Mouse (Mus musculus) midbrain, embryonic 16.5 days (tissue): ENCODE data around the gene Timp4. TPM values are rescaled to one million over a fixed set of nuclear protein-coding genes. Genes with fewer than 3 reads are reported as not detected.

Experiments
- ATAC-seq: fragments of 200-750 bp; cut with Nextera tagmentation; 2 replicates; pipeline ENCODE4 v1.8.0; 2017; ENCODE audit warnings: moderate TSS enrichment
- H3K27ac ChIP-seq: fragments of 300-500 bp; sonication (generic); 2 replicates; pipeline ENCODE4 v1.5.1; 2014; ENCODE audit warnings: mild to moderate bottlenecking, low read length, mixed read lengths
- H3K27me3 ChIP-seq: fragments of 300-500 bp; sonication (generic); 2 replicates; pipeline ENCODE4 v1.6.1; 2014; ENCODE audit warnings: low read depth, low read length, mixed read lengths; ENCODE audit not compliant: control insufficient read depth, insufficient read depth
- H3K36me3 ChIP-seq: fragments of 300-500 bp; sonication (generic); 2 replicates; pipeline ENCODE4 v1.6.1; 2014; ENCODE audit warnings: mild to moderate bottlenecking, low read length, moderate library complexity, mixed read lengths; ENCODE audit not compliant: control insufficient read depth, insufficient read depth
- H3K4me1 ChIP-seq: fragments of 300-500 bp; sonication (generic); 2 replicates; pipeline ENCODE4 v1.6.1; 2014; ENCODE audit warnings: mild to moderate bottlenecking, low read length, mixed read lengths; ENCODE audit not compliant: control insufficient read depth, insufficient read depth
- H3K4me2 ChIP-seq: fragments of 300-500 bp; sonication (generic); 2 replicates; pipeline ENCODE4 v1.6.1; 2014; ENCODE audit warnings: mild to moderate bottlenecking, low read length, mixed read lengths
- H3K4me3 ChIP-seq: fragments of 300-500 bp; sonication (generic); 2 replicates; pipeline ENCODE4 v1.5.1; 2014; ENCODE audit warnings: low read depth, mild to moderate bottlenecking, low read length, moderate library complexity, mixed read lengths
- H3K9ac ChIP-seq: fragments of 300-500 bp; sonication (generic); 2 replicates; pipeline ENCODE4 v1.6.1; 2014; ENCODE audit warnings: low read depth, low read length, mixed read lengths
- H3K9me3 ChIP-seq: fragments of 300-500 bp; sonication (generic); replicated peaks from 2 replicates; pipeline ENCODE4 v1.6.1; 2014; ENCODE audit warnings: mild to moderate bottlenecking, low read length, mixed read lengths; ENCODE audit not compliant: control insufficient read depth, poor library complexity, severe bottlenecking
- WGBS: fragments of 180-500 bp; shearing (Covaris S2); extraction: QIAGEN DNeasy Blood & Tissue Kit; methylation state at CpG from one replicate; pipeline ENCODE4 v1.1.7; 2014; 5-methylcytosine and 5-hydroxymethylcytosine counted together
- polyA plus RNA-seq: library from polyadenylated mRNA; unstranded; fragments of >200 nt; fragmentation: Nextera tagmentation; extraction: Ambion mirVana; gene quantifications from 2 replicates; pipeline ENCODE4 v1.2.1, GENCODE M21; 2015

The Timp4 gene
- polyA plus RNA-seq, 1 experiment from 2014 or later: 17.3 TPM

GRCm38 (mm10) chr6:115225519-115225918 is 26.5 kb downstream of the Timp4 start:
- no peak overlapping the region for H3K4me3 ChIP-seq
- no peak overlapping the region for H3K4me2 ChIP-seq
- no peaks in the 10 kb centered on the region for H3K9me3 ChIP-seq
- H3K4me1 ChIP-seq: no peaks in the 10 kb centered on the region
- WGBS: 63% methylated on average over 3 of the region's 3 CpGs
- H3K9ac ChIP-seq: no peak overlapping the region
- H3K27ac ChIP-seq: no peak overlapping the region
- H3K36me3 ChIP-seq: no peaks in the 10 kb centered on the region
- no peak for ATAC-seq
- no peaks in the 10 kb centered on the region for H3K27me3 ChIP-seq

- Histone ChIP-seq H3K9ac (no peak overlapping the region), H3K27me3 (no peaks in the 10 kb centered on the region), H3K36me3 (no peaks in the 10 kb centered on the region), H3K9me3 (no peaks in the 10 kb centered on the region), H3K4me3 (no peak overlapping the region), H3K4me2 (no peak overlapping the region), H3K4me1 (no peaks in the 10 kb centered on the region), H3K27ac (no peak overlapping the region)
- 87% methylated on average over 8 of the region's 8 CpGs for WGBS
- no peak for ATAC-seq
Measured at GRCm38 (mm10) chr6:115221215-115221641, 30.8 kb downstream of the Timp4 start.

GRCm38 (mm10) chr6:115213129-115213528 is 38.9 kb downstream of the Timp4 start:
- no peak overlapping the region for H3K9ac ChIP-seq
- H3K4me2 ChIP-seq: no peak overlapping the region
- WGBS: 72% methylated on average over 5 of the region's 5 CpGs
- no peak overlapping the region for H3K4me3 ChIP-seq
- no peak overlapping the region for H3K27ac ChIP-seq
- H3K36me3 ChIP-seq: no peaks in the 10 kb centered on the region
- no peaks in the 10 kb centered on the region for H3K9me3 ChIP-seq
- no peaks in the 10 kb centered on the region for H3K4me1 ChIP-seq
- no peaks in the 10 kb centered on the region for H3K27me3 ChIP-seq
- no peak for ATAC-seq

GRCm38 (mm10) chr6:115212132-115212903 is 39.7 kb downstream of the Timp4 start:
- 70% methylated on average over 5 of the region's 5 CpGs for WGBS
- no peak for ATAC-seq

GRCm38 (mm10) chr6:115210820-115211219 is 41.2 kb downstream of the Timp4 start:
- Histone ChIP-seq H3K36me3 (no peaks in the 10 kb centered on the region), H3K27ac (no peak overlapping the region), H3K4me1 (no peaks in the 10 kb centered on the region), H3K4me3 (no peak overlapping the region), H3K4me2 (no peak overlapping the region), H3K9me3 (no peaks in the 10 kb centered on the region), H3K9ac (no peak overlapping the region), H3K27me3 (no peaks in the 10 kb centered on the region)
- ATAC-seq: no peak
- WGBS: 95% methylated on average over 3 of the region's 3 CpGs

More at GRCm38 (mm10) chr6:115212132-115212903, 39.7 kb downstream of the Timp4 start:
- Histone ChIP-seq H3K27ac (no peak overlapping the region), H3K9ac (no peak overlapping the region), H3K27me3 (no peaks in the 10 kb centered on the region), H3K4me3 (no peak overlapping the region), H3K4me2 (no peak overlapping the region), H3K9me3 (no peaks in the 10 kb centered on the region), H3K36me3 (no peaks in the 10 kb centered on the region), H3K4me1 (no peaks in the 10 kb centered on the region)

DNA sequence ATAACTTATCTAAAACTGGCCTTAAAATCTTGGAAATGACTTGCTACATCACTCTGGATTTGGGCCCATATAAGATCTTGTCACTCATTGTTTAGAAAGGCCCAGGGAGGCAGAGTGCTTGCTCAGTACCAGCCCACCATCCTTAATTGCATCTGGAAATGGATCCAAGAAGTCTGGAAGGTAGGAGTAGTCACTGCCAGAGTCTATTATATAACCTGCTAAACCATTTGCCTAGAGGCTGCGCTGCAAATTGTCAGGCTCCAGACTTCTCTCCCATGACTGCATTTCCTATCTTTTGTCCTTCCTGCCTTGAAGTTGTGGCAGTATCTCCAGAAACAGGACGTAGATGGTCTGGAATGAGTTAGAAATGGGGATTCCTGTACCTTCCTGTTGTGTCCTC is 41.8 kb downstream of the Timp4 start:
- H3K4me1 ChIP-seq: no peaks in the 10 kb centered on the region
- no peaks in the 10 kb centered on the region for H3K9me3 ChIP-seq
- 81% methylated on average over 2 of the region's 2 CpGs for WGBS
- no peak overlapping the region for H3K27ac ChIP-seq
- no peaks in the 10 kb centered on the region for H3K27me3 ChIP-seq
- ATAC-seq: no peak
- H3K4me2 ChIP-seq: no peak overlapping the region
- no peak overlapping the region for H3K4me3 ChIP-seq
- H3K9ac ChIP-seq: no peak overlapping the region
- no peaks in the 10 kb centered on the region for H3K36me3 ChIP-seq

DNA sequence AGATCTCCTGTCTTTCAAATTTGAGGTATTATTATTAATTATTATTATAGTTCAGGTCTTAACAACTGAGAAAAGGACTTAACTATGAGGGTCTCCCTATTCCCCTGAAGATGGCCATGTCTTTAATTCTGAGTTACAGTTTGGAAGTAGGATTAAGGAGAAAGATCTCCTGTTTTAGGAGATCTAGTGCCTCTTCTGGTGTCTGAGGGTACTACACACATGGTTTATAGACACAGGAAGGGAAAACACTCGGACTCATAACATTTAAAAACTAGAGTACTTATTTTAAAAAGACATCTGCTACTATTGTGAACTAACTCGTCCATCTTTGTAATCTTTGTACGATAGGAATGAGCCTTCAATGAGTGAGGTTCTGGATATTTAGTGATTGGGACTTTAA is 49.0 kb downstream of the Timp4 start:
- Histone ChIP-seq H3K27ac (no peak overlapping the region), H3K4me2 (no peak overlapping the region), H3K9ac (no peak overlapping the region), H3K4me3 (no peak overlapping the region), H3K4me1 (no peaks in the 10 kb centered on the region), H3K9me3 (no peaks in the 10 kb centered on the region), H3K36me3 (no peaks in the 10 kb centered on the region), H3K27me3 (no peaks in the 10 kb centered on the region)
- no peak for ATAC-seq
- WGBS: 83% methylated on average over 3 of the region's 3 CpGs

GRCm38 (mm10) chr6:115200753-115201152 is 51.3 kb downstream of the Timp4 start:
- H3K9ac ChIP-seq: no peak overlapping the region
- WGBS: 90% methylated on average over 3 of the region's 3 CpGs
- ATAC-seq: no peak
- H3K4me1 ChIP-seq: no peaks in the 10 kb centered on the region
- H3K36me3 ChIP-seq: no peaks in the 10 kb centered on the region
- no peak overlapping the region for H3K27ac ChIP-seq
- H3K4me3 ChIP-seq: no peak overlapping the region
- H3K9me3 ChIP-seq: no peaks in the 10 kb centered on the region
- no peaks in the 10 kb centered on the region for H3K27me3 ChIP-seq
- H3K4me2 ChIP-seq: no peak overlapping the region
